Mouse (Mus musculus) neural tube, embryonic 11.5 days (tissue): ENCODE data around the gene Camta1. TPM values are rescaled to one million over a fixed set of nuclear protein-coding genes. Genes with fewer than 3 reads are reported as not detected.

Experiments
- ATAC-seq: fragments of 200-750 bp; cut with Nextera tagmentation; 2 replicates; pipeline ENCODE4 v1.8.0; 2017; ENCODE audit warnings: moderate number of reproducible peaks, mild to moderate bottlenecking, moderate TSS enrichment, moderate library complexity; ENCODE audit not compliant: insufficient read depth, low FRiP score, low TSS enrichment
- DNase-seq: peaks from one replicate; pipeline ENCODE4 v3.0.0-alpha.2; 2015; ENCODE audit warnings: low spot score
- H3K27ac ChIP-seq: fragments of 300-500 bp; sonication (generic); 2 replicates; pipeline ENCODE4 v1.5.1; 2014; ENCODE audit warnings: low read depth, mild to moderate bottlenecking, low read length
- H3K27me3 ChIP-seq: fragments of 300-500 bp; sonication (generic); 2 replicates; pipeline ENCODE4 v1.6.1; 2014; ENCODE audit warnings: mild to moderate bottlenecking, low read length, mixed read lengths; ENCODE audit not compliant: control insufficient read depth, insufficient read depth
- H3K36me3 ChIP-seq: fragments of 300-500 bp; sonication (generic); 2 replicates; pipeline ENCODE4 v1.6.1; 2014; ENCODE audit warnings: mild to moderate bottlenecking, low read length, moderate library complexity, mixed read lengths; ENCODE audit not compliant: control insufficient read depth, insufficient read depth
- H3K4me1 ChIP-seq: fragments of 300-500 bp; sonication (generic); 2 replicates; pipeline ENCODE4 v1.6.1; 2014; ENCODE audit warnings: low read length, mixed read lengths; ENCODE audit not compliant: control insufficient read depth, insufficient read depth
- H3K4me2 ChIP-seq: fragments of 300-500 bp; sonication (generic); 2 replicates; pipeline ENCODE4 v1.6.1; 2014; ENCODE audit warnings: low read depth, mild to moderate bottlenecking, moderate library complexity
- H3K4me3 ChIP-seq: fragments of 300-500 bp; sonication (generic); 2 replicates; pipeline ENCODE4 v1.5.1; 2014; ENCODE audit warnings: low read depth, low read length
- H3K9ac ChIP-seq: fragments of 300-500 bp; sonication (generic); 2 replicates; pipeline ENCODE4 v1.6.1; 2014; ENCODE audit warnings: mild to moderate bottlenecking, low read length
- H3K9me3 ChIP-seq: fragments of 300-500 bp; sonication (generic); 2 replicates; pipeline ENCODE4 v1.6.1; 2016; ENCODE audit warnings: low read length; ENCODE audit not compliant: control insufficient read depth
- WGBS: fragments of 180-500 bp; shearing (Covaris S2); extraction: QIAGEN DNeasy Blood & Tissue Kit; methylation state at CpG from one replicate; pipeline ENCODE4 v1.1.7; 2014; 5-methylcytosine and 5-hydroxymethylcytosine counted together
- polyA plus RNA-seq: library from polyadenylated mRNA; unstranded; fragments of >200 nt; fragmentation: Nextera tagmentation; extraction: Ambion mirVana; gene quantifications from 2 replicates; pipeline ENCODE4 v1.2.1, GENCODE M21; 2014

Gene Camta1
- polyA plus RNA-seq, 1 experiment from 2014 or later: 131 TPM

DNA sequence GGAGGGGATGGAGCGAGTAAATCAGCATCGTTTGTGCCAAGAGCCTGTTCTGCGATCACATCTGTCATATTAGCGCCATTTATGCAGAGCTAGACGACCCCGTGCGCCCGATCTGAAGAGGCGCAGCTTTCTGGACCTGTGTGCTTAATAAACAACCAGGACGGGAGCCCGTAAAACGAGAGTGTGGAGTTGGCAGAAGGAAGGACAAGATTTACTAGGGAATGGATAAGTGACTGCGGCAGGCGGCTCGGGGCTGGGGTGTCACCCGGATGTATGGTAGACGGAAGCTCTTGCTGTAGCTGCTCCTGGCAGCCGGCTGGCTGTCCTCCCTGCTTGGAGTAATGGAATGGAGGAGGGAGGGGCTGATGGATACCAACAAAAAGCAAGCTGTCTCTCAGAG, 691.0 kb downstream of the Camta1 start:
- WGBS: 51% methylated on average over 18 of the region's 18 CpGs
- no peak overlapping the region for H3K9ac ChIP-seq
- no peaks in the 10 kb centered on the region for H3K9me3 ChIP-seq
- ATAC-seq (no peak), DNase-seq (peak; percentile 36)
- peaks cover 2% of the 10 kb centered on the region; the same call in 1 of the 2 replicates for H3K4me1 ChIP-seq
- peak overlapping the region; percentile 45; the same call in 1 of the 2 replicates for H3K27ac ChIP-seq
- H3K4me3 ChIP-seq: no peak overlapping the region
- no peaks in the 10 kb centered on the region for H3K27me3 ChIP-seq
- H3K36me3 ChIP-seq: no peaks in the 10 kb centered on the region
- H3K4me2 ChIP-seq: no peak overlapping the region

DNA sequence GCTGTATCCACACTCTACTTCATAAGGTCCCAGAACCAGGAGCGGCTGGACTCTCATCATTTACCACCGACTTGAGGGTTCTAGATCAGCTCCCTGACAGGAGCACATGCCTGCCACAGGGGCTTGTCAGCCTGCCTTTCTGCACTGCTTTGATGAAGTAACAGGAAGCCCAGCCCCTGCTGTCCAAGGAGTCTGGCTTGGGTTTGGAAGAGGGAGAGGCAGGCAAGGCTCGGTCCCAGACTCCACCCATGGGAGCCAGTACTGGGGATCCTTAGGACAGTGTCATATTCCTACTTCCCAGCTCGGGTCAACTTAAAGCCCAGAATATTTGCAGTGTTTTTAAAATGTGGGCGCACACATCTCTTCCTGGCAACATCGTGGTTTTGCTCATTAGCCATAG, 694.7 kb downstream of the Camta1 start:
- Histone ChIP-seq H3K9ac (no peak overlapping the region), H3K27me3 (no peaks in the 10 kb centered on the region), H3K4me1 (peaks cover 2% of the 10 kb centered on the region; the same call in 1 of the 2 replicates), H3K27ac (no peak overlapping the region), H3K4me3 (no peak overlapping the region), H3K9me3 (no peaks in the 10 kb centered on the region), H3K4me2 (no peak overlapping the region), H3K36me3 (no peaks in the 10 kb centered on the region)
- ATAC-seq (no peak), DNase-seq (no peak)
- WGBS: 90% methylated on average over 6 of the region's 6 CpGs

DNA sequence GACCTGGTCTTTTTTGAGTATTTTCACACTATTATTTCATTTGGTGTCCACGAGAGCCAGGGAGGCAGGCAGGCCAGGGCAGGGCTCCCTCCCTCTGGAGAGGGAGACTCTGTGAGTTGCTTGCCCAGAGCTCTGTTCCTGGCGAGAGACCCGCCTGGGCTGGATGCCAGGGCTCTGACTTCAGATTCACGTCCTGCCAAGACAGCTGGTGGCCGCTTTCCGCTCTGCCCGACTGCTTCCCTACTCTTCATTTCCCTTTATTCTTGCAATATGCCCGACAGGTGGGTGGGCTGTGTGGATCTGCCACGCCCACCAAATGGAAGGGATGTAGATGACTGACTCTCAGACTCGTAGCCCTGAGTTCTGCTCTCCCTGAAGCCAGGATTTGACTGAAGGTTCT, 696.1 kb downstream of the Camta1 start:
- H3K27me3 ChIP-seq: no peaks in the 10 kb centered on the region
- H3K27ac ChIP-seq: no peak overlapping the region
- no peaks in the 10 kb centered on the region for H3K36me3 ChIP-seq
- ATAC-seq (no peak), DNase-seq (no peak)
- H3K9me3 ChIP-seq: no peaks in the 10 kb centered on the region
- WGBS: 23% methylated on average over 10 of the region's 10 CpGs
- no peak overlapping the region for H3K9ac ChIP-seq
- no peak overlapping the region for H3K4me2 ChIP-seq
- H3K4me1 ChIP-seq: no peaks in the 10 kb centered on the region; the same call in 1 of the 2 replicates
- H3K4me3 ChIP-seq: no peak overlapping the region

DNA sequence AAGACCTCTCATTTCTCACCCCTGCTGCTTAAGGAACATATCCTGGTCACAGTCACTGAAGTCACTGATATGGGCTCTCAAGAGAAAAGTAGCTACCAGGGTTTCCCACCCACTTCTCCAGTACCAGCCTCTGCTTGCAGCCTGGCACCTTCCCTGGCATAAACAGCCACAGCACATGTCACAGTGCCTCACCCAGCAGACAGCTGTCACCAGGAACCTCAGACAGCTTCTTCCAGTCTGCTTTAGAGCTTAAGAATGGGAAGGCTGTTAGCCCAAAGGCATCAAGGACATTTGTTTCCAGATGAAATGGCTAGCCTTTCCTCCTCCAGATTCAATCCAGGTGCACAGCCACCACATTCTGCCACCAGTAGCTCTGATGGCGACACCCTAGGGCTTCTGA, 697.4 kb downstream of the Camta1 start:
- H3K4me3 ChIP-seq: no peak overlapping the region
- WGBS: 63% methylated on average over 1 of the region's 1 CpGs
- no peak overlapping the region for H3K4me2 ChIP-seq
- H3K27me3 ChIP-seq: no peaks in the 10 kb centered on the region
- no peak overlapping the region for H3K9ac ChIP-seq
- no peak overlapping the region for H3K27ac ChIP-seq
- H3K36me3 ChIP-seq: no peaks in the 10 kb centered on the region
- no peaks in the 10 kb centered on the region for H3K4me1 ChIP-seq
- DNase-seq (no peak), ATAC-seq (no peak)
- H3K9me3 ChIP-seq: no peaks in the 10 kb centered on the region

DNA sequence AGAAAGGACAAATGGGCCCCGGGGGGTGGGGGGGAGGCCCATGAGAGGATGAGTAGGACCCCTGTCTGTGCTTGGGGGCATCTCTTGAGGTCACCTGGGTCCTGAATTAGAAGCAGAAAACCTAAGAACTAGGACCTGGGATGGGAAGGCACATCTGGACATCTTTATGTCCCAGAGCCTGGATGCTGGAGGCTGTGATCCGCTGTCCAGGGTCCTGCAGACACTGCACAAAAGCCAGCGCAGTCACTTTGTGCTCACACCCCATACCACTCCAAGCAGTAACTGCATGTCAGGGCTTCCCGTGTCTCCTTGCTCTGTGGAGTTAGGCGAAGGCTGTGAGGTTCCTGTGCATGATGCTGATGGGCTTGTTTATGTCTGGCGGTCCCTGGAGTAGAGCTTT, 699.8 kb downstream of the Camta1 start:
- Histone ChIP-seq H3K27me3 (no peaks in the 10 kb centered on the region), H3K27ac (no peak overlapping the region), H3K36me3 (no peaks in the 10 kb centered on the region), H3K9ac (no peak overlapping the region; the same call in 1 of the 2 replicates), H3K4me1 (no peaks in the 10 kb centered on the region), H3K9me3 (no peaks in the 10 kb centered on the region), H3K4me3 (no peak overlapping the region), H3K4me2 (no peak overlapping the region)
- WGBS: 41% methylated on average over 6 of the region's 6 CpGs
- DNase-seq: no peak
- no peak for ATAC-seq

DNA sequence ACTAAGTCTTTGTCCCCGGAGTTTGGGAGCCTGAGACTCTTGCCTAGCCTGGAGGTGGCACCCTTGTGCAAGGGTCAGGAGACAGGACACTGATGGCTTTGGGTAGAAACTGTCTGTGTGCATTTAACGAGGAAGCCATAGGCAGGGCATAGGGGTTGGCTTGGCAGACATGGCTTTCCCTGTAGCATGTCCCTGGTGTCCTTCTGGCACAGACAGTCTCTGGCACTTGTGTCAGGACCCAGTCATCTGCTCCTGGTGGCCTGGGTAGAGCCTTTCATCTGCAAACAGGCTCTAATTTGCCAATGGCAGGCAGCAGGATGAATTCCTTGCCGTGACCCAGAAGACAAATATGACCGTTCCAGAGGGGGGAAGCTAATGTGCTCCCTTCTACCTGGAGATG, 700.7 kb downstream of the Camta1 start:
- no peak for ATAC-seq
- Histone ChIP-seq H3K36me3 (no peaks in the 10 kb centered on the region), H3K4me3 (no peak overlapping the region), H3K27me3 (no peaks in the 10 kb centered on the region), H3K27ac (no peak overlapping the region), H3K4me2 (no peak overlapping the region), H3K9ac (no peak overlapping the region), H3K9me3 (no peaks in the 10 kb centered on the region), H3K4me1 (no peaks in the 10 kb centered on the region)
- no peak for DNase-seq
- 64% methylated on average over 4 of the region's 4 CpGs for WGBS

DNA sequence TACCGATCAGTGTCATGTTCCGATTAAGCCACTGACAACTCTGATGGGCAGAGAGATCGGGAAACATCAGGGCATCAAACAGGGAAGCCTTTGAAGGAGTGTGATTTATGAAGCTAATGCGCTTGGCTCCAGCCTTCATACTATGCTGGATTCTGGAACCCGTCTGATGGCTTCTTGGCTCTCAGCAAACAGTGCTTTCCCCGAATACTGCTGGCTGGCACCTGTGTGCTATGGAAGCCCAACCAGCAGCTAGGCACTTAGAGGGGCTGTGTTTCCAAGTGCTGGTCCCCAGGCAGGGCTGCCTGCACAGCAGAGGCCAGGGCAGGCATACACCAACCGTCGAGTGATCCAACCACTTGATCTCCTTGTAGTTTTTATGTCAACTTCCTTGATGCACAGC, 701.2 kb downstream of the Camta1 start:
- ATAC-seq (no peak), DNase-seq (no peak)
- Histone ChIP-seq H3K9ac (no peak overlapping the region), H3K4me3 (no peak overlapping the region), H3K27ac (no peak overlapping the region), H3K9me3 (no peaks in the 10 kb centered on the region), H3K27me3 (no peaks in the 10 kb centered on the region), H3K36me3 (no peaks in the 10 kb centered on the region), H3K4me1 (no peaks in the 10 kb centered on the region), H3K4me2 (no peak overlapping the region)
- 79% methylated on average over 8 of the region's 8 CpGs for WGBS

DNA sequence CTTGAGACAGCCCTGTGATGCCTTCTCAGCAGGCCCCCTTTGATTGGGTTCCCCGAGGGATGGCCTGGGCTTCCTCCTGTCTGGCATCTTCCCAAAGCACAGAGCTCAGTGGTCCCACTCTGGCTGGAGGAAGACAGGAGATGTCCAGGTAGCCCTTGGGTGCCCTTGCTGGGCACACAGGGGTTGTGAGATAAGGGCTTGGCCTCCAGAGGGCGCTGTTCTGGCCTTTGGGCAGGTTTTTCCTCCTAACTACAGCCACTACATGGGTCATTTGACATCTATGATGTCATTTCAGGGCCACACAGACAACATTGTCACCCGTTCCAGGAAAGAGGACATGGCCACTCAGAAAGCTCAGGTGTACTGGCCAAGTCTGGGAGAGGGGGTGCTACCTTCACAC, 703.4 kb downstream of the Camta1 start:
- no peak overlapping the region for H3K4me3 ChIP-seq
- no peak for ATAC-seq
- H3K9ac ChIP-seq: no peak overlapping the region
- peaks cover 7% of the 10 kb centered on the region; the same call in 1 of the 2 replicates for H3K4me1 ChIP-seq
- no peaks in the 10 kb centered on the region for H3K9me3 ChIP-seq
- H3K27ac ChIP-seq: no peak overlapping the region
- 57% methylated on average over 3 of the region's 3 CpGs for WGBS
- H3K36me3 ChIP-seq: no peaks in the 10 kb centered on the region
- no peak overlapping the region for H3K4me2 ChIP-seq
- no peaks in the 10 kb centered on the region for H3K27me3 ChIP-seq
- no peak for DNase-seq

DNA sequence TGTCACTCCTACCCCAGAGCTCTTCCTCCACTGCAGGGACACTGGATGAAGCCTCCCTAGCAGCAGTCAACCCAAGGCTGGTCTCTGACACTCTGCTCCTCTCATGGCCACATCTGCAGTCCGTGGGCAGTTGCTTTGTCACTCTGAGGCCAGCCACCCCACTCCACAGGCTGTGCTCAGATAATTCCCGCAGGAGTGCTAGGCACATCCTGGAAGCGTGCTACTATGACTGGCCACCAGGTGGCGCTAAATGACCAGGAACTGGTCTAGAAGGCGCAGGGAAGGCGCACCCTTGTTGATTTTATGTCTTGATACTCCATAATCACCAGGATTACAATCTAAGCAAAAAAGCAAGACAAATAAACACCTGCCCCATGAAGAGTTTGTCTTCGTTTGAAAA, 704.8 kb downstream of the Camta1 start:
- Histone ChIP-seq H3K4me2 (no peak overlapping the region), H3K9me3 (no peaks in the 10 kb centered on the region), H3K27ac (no peak overlapping the region), H3K4me1 (peaks cover 10% of the 10 kb centered on the region), H3K27me3 (no peaks in the 10 kb centered on the region), H3K9ac (no peak overlapping the region), H3K4me3 (no peak overlapping the region), H3K36me3 (no peaks in the 10 kb centered on the region)
- no peak for ATAC-seq
- WGBS: 4% methylated on average over 7 of the region's 7 CpGs
- DNase-seq: peak; percentile 84
